Mouse (Mus musculus) small intestine, adult 2 months (tissue): ENCODE measurements around the gene Ica1.

Experiments
- CTCF ChIP-seq: fragments of 200-500 bp; IDR thresholded peaks from 2 replicates; pipeline ENCODE4 v1.5.1; 2012; ENCODE audit warnings: low read depth, mild to moderate bottlenecking, control low read depth, inconsistent platforms, low read length, moderate library complexity, mixed read lengths; ENCODE audit not compliant: insufficient replicate concordance, insufficient read length; ENCODE audit errors: extremely low read depth
- POLR2A ChIP-seq: fragments of 200-500 bp; IDR thresholded peaks from 2 replicates; pipeline ENCODE4 v1.6.1; 2012; ENCODE audit warnings: low read depth, mild to moderate bottlenecking, control low read depth, inconsistent platforms, low read length, moderate library complexity

DNA sequence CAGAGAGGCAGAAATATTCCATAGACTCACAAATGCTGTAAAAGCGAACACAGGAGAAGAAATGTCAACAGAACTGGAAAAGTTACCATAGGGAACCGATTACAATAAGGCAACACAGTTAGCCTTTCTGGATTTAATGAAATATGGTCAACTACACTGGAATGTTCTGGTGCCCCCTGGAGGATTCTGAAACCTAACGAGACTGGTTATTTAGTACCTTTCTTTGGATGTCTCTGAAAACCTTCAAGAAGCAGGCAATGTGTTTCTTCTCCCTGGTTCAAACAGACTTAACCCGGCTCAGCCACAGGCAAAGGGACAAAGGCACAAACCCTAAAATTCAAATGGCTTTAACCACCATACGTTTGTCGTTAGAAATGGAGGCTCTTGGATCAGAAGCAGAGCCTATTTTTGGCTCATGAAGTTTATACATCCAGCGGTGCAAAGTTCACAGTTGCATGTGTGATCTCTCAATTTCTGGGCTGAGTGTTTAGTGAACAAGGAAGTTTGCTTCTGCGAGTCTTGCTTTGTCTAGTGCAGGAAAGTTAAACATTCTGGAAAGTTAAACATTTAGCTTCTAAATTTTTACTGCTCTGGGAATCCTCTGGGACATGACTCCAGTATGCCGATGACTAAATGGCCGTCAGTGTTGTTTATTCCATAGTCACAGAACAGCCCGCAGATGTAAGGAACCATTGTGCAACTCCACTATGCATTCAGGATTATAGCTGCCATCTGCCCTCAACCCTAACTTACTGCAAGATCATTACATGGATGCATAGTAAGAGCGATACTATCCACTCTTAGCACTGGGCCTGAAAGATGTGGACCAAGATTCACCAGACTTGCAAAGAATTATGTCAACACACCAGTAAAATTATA lies 83.4 kb downstream of the Ica1 start:
- TF ChIP-seq CTCF: no peak
- TF ChIP-seq POLR2A: no peak
